Mouse (Mus musculus) liver, adult 2 months (tissue): ENCODE measurements around the gene P2rx7.

Source experiments
- CTCF ChIP-seq: fragments of 200-500 bp; IDR thresholded peaks from 2 replicates; pipeline ENCODE4 v1.5.1; 2011; ENCODE audit warnings: low read depth, low read length, control low read depth
- POLR2A ChIP-seq: fragments of 200-500 bp; IDR thresholded peaks from 2 replicates; pipeline ENCODE4 v1.6.1; 2011; ENCODE audit warnings: low read length, control low read depth; ENCODE audit not compliant: insufficient read depth; ENCODE audit errors: extremely low read depth

DNA sequence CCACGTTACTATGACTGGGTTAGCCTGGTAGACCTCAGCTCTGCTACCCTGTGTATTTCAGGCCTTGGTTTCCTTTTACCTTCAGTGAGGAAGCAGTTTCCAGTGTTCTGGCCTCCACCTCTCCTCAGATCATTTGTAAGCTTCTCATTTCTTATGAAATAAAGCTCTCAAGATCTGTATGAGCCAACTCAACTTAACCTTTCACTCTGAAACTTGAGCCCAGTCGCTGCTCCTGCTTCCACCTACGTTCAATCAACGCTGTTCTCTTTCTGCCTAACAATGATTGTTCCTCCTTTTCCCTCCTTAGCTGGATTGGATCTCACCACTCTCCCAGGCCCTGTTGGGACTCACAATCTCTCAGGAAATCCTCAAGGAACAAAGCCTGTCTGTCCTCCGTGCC is 32.1 kb upstream of the P2rx7 start:
- TF ChIP-seq POLR2A (no peak), CTCF (no peak)
